Mouse (Mus musculus): ENCODE data around the gene Abcb8. TPM values are rescaled to one million over a fixed set of nuclear protein-coding genes. Genes with fewer than 3 reads are reported as not detected.

Abcb8 gene
- polyA plus RNA-seq, 1 experiment, result 10.6 TPM

GRCm38 (mm10) chr5:24381486-24381885 lies 12.0 kb upstream of the Abcb8 start:
- TF ChIP-seq GATA1 (IDR thresholded peaks at IDR 0.05; ENCODE audit: borderline replicate concordance, low read length) (no peak), FLI1 (IDR thresholded peaks at IDR 0.05; ENCODE audit: low read length) (no peak)
- H3K27me3 ChIP-seq (replicated peaks), result peaks cover 89% of the 10 kb centered on the region
- H3K36me3 ChIP-seq (replicated peaks; ENCODE audit: low read length), result peaks cover 13% of the 10 kb centered on the region
- no peak overlapping the region for H3K4me3 ChIP-seq (replicated peaks)
- no peaks in the 10 kb centered on the region for H3K9me3 ChIP-seq
- H3K4me1 ChIP-seq, result peaks cover 55% of the 10 kb centered on the region

- peaks cover 59% of the 10 kb centered on the region for H3K4me1 ChIP-seq
- H3K9me3 ChIP-seq, result no peaks in the 10 kb centered on the region
- H3K4me3 ChIP-seq (replicated peaks), result no peak overlapping the region
- H3K27me3 ChIP-seq (replicated peaks), result peaks cover 90% of the 10 kb centered on the region
- no peak for TF ChIP-seq FLI1 (IDR thresholded peaks at IDR 0.05; ENCODE audit: low read length)
- TF ChIP-seq GATA1 (IDR thresholded peaks at IDR 0.05; ENCODE audit: borderline replicate concordance, low read length), result no peak
- H3K36me3 ChIP-seq (replicated peaks; ENCODE audit: low read length), result peaks cover 13% of the 10 kb centered on the region
These were observed 11.5 kb upstream of the Abcb8 start for GRCm38 (mm10) chr5:24381988-24382387.

- Histone ChIP-seq H3K4me3 (replicated peaks) (peak overlapping the region; percentile 92), H3K27me3 (replicated peaks) (peaks cover 90% of the 10 kb centered on the region), H3K9me3 (no peaks in the 10 kb centered on the region), H3K4me1 (peaks cover 71% of the 10 kb centered on the region), H3K36me3 (replicated peaks; ENCODE audit: low read length) (peaks cover 13% of the 10 kb centered on the region)
- TF ChIP-seq FLI1 (IDR thresholded peaks at IDR 0.05; ENCODE audit: low read length), result no peak
These were observed 10.2 kb upstream of the Abcb8 start for GRCm38 (mm10) chr5:24383026-24383859.

GRCm38 (mm10) chr5:24384407-24384806 lies 9.1 kb upstream of the Abcb8 start:
- no peaks in the 10 kb centered on the region for H3K9me3 ChIP-seq
- peaks cover 84% of the 10 kb centered on the region for H3K27me3 ChIP-seq (replicated peaks)
- peaks cover 13% of the 10 kb centered on the region for H3K36me3 ChIP-seq (replicated peaks; ENCODE audit: low read length)
- TF ChIP-seq GATA1 (IDR thresholded peaks at IDR 0.05; ENCODE audit: borderline replicate concordance, low read length) (no peak), FLI1 (IDR thresholded peaks at IDR 0.05; ENCODE audit: low read length) (no peak)
- H3K4me3 ChIP-seq (replicated peaks), result peak overlapping the region; percentile 24
- peaks cover 74% of the 10 kb centered on the region for H3K4me1 ChIP-seq

GRCm38 (mm10) chr5:24385374-24385773 lies 8.1 kb upstream of the Abcb8 start:
- peaks cover 74% of the 10 kb centered on the region for H3K27me3 ChIP-seq (replicated peaks)
- no peak overlapping the region for H3K4me3 ChIP-seq (replicated peaks)
- peaks cover 13% of the 10 kb centered on the region for H3K36me3 ChIP-seq (replicated peaks; ENCODE audit: low read length)
- no peaks in the 10 kb centered on the region for H3K9me3 ChIP-seq
- peaks cover 78% of the 10 kb centered on the region for H3K4me1 ChIP-seq
- TF ChIP-seq GATA1 (IDR thresholded peaks at IDR 0.05; ENCODE audit: borderline replicate concordance, low read length) (no peak), FLI1 (IDR thresholded peaks at IDR 0.05; ENCODE audit: low read length) (no peak)

GRCm38 (mm10) chr5:24385887-24386550 lies 7.4 kb upstream of the Abcb8 start:
- TF ChIP-seq FLI1 (IDR thresholded peaks at IDR 0.05; ENCODE audit: low read length), result no peak
- Histone ChIP-seq H3K4me1 (peaks cover 76% of the 10 kb centered on the region), H3K4me3 (replicated peaks) (no peak overlapping the region), H3K9me3 (no peaks in the 10 kb centered on the region), H3K36me3 (replicated peaks; ENCODE audit: low read length) (peaks cover 13% of the 10 kb centered on the region), H3K27me3 (replicated peaks) (peaks cover 68% of the 10 kb centered on the region)

- Histone ChIP-seq H3K36me3 (replicated peaks; ENCODE audit: low read length) (peaks cover 13% of the 10 kb centered on the region), H3K4me1 (peaks cover 76% of the 10 kb centered on the region), H3K9me3 (no peaks in the 10 kb centered on the region), H3K4me3 (replicated peaks) (peak overlapping the region; percentile 93), H3K27me3 (replicated peaks) (peaks cover 53% of the 10 kb centered on the region)
- TF ChIP-seq FLI1 (IDR thresholded peaks at IDR 0.05; ENCODE audit: low read length) (no peak), GATA1 (IDR thresholded peaks at IDR 0.05; ENCODE audit: borderline replicate concordance, low read length) (no peak)
These were observed 5.9 kb upstream of the Abcb8 start for GRCm38 (mm10) chr5:24387264-24388241.

- peaks cover 45% of the 10 kb centered on the region for H3K27me3 ChIP-seq (replicated peaks)
- peaks cover 78% of the 10 kb centered on the region for H3K4me1 ChIP-seq
- no peaks in the 10 kb centered on the region for H3K9me3 ChIP-seq
- H3K36me3 ChIP-seq (replicated peaks; ENCODE audit: low read length), result peaks cover 13% of the 10 kb centered on the region
- peak overlapping the region; percentile 93 for H3K4me3 ChIP-seq (replicated peaks)
- TF ChIP-seq FLI1 (IDR thresholded peaks at IDR 0.05; ENCODE audit: low read length) (no peak), GATA1 (IDR thresholded peaks at IDR 0.05; ENCODE audit: borderline replicate concordance, low read length) (no peak)
These were observed 5.1 kb upstream of the Abcb8 start for GRCm38 (mm10) chr5:24388246-24388915.

Measured in megakaryocyte, embryonic 14.5 days (primary cell).